Mouse (Mus musculus) liver, adult 2 months (tissue): Measurements from ENCODE around the gene Bcar3.

Source experiments
- CTCF ChIP-seq: fragments of 200-500 bp; IDR thresholded peaks from 2 replicates; pipeline ENCODE4 v1.5.1; 2011; ENCODE audit warnings: low read depth, low read length, control low read depth
- POLR2A ChIP-seq: fragments of 200-500 bp; IDR thresholded peaks from 2 replicates; pipeline ENCODE4 v1.6.1; 2011; ENCODE audit warnings: low read length, control low read depth; ENCODE audit not compliant: insufficient read depth; ENCODE audit errors: extremely low read depth

- no peak for TF ChIP-seq POLR2A
- TF ChIP-seq CTCF = no peak
These were observed 82.5 kb downstream of the Bcar3 start for GRCm38 (mm10) chr3:122376412-122376831.
